Mouse (Mus musculus) CH12.LX (cell line): ENCODE results near the gene Eif4g3.

Experiments
- CHD1 ChIP-seq: IDR thresholded peaks from 2 replicates; pipeline ENCODE4 v1.6.1; 2012; ENCODE audit warnings: low read depth, low read length, improper control_type of control experiment, inconsistent platforms
- CHD2 ChIP-seq: IDR thresholded peaks from 2 replicates; pipeline ENCODE4 v1.6.1; 2011; ENCODE audit warnings: low read length, improper control_type of control experiment
- CTCF ChIP-seq, 2 experiments: IDR thresholded peaks in 1 of 2; conservative IDR thresholded peaks in 1 of 2; 2 replicates each; pipeline ENCODE4 v1.5.1; 2011 to 2012; ENCODE audit warnings: low read depth in 2 of 2, low read length in 2 of 2, improper control_type of control experiment in 1 of 2, inconsistent platforms in 1 of 2, mild to moderate bottlenecking in 1 of 2, moderate library complexity in 1 of 2
- E2F4 ChIP-seq: IDR thresholded peaks from 2 replicates; pipeline ENCODE4 v1.6.1; 2011; ENCODE audit warnings: low read depth, low read length, improper control_type of control experiment; ENCODE audit not compliant: insufficient replicate concordance
- ELF1 ChIP-seq: IDR thresholded peaks from 2 replicates; pipeline ENCODE4 v1.6.1; 2014; ENCODE audit warnings: low read depth, mild to moderate bottlenecking, inconsistent platforms, low read length, improper control_type of control experiment
- EP300 ChIP-seq: IDR thresholded peaks from 2 replicates; pipeline ENCODE4 v1.6.1; 2011; ENCODE audit warnings: low read length, improper control_type of control experiment
- HCFC1 ChIP-seq: IDR thresholded peaks from 2 replicates; pipeline ENCODE4 v1.6.1; 2012; ENCODE audit warnings: low read depth, mild to moderate bottlenecking, inconsistent platforms, low read length, improper control_type of control experiment
- JUN ChIP-seq: IDR thresholded peaks from 2 replicates; pipeline ENCODE4 v1.6.1; 2011; ENCODE audit warnings: low read depth, mild to moderate bottlenecking, low read length, improper control_type of control experiment, moderate library complexity; ENCODE audit not compliant: insufficient read depth
- POLR2A ChIP-seq: IDR thresholded peaks from 2 replicates; pipeline ENCODE4 v1.6.1; 2011; ENCODE audit warnings: low read depth, mild to moderate bottlenecking, improper control_type of control experiment, low read length
- TCF12 ChIP-seq: IDR thresholded peaks from 2 replicates; pipeline ENCODE4 v1.6.1; 2014; ENCODE audit warnings: low read depth, mild to moderate bottlenecking, inconsistent platforms, low read length, improper control_type of control experiment
- ZC3H11A ChIP-seq: IDR thresholded peaks from 2 replicates; pipeline ENCODE4 v1.6.1; 2012; ENCODE audit warnings: low read depth, mild to moderate bottlenecking, inconsistent platforms, low read length, improper control_type of control experiment
- ZMIZ1 ChIP-seq: IDR thresholded peaks from 2 replicates; pipeline ENCODE4 v1.6.1; 2012; ENCODE audit warnings: low read depth, mild to moderate bottlenecking, inconsistent platforms, low read length, improper control_type of control experiment
- ZNF384 ChIP-seq: IDR thresholded peaks from 2 replicates; pipeline ENCODE4 v1.6.1; 2012; ENCODE audit warnings: low read depth, low read length, improper control_type of control experiment, inconsistent platforms

GRCm38 (mm10) chr4:138084851-138085573 lies 92.2 kb downstream of the Eif4g3 start:
- TF ChIP-seq ZNF384 (no peak), CTCF (conservative IDR thresholded peaks at IDR 0.05 in 1 of 2, IDR thresholded peaks at IDR 0.05 in 1 of 2; ENCODE audit: low read depth in 2 of 2, low read length in 2 of 2) (no peak), JUN (no peak), HCFC1 (no peak), ZC3H11A (no peak), ZMIZ1 (no peak), POLR2A (no peak), CHD2 (no peak), CHD1 (no peak), E2F4 (no peak), TCF12 (no peak), ELF1 (no peak), EP300 (no peak)
